Mouse (Mus musculus): Measurements from ENCODE around the gene Dmrtc1b.
"Not testable (repeated sequence)": the region's sequence is repeated elsewhere in the genome, so short reads cannot be mapped to it uniquely, and the experiment has no call there.

Gene Dmrtc1b

DNA sequence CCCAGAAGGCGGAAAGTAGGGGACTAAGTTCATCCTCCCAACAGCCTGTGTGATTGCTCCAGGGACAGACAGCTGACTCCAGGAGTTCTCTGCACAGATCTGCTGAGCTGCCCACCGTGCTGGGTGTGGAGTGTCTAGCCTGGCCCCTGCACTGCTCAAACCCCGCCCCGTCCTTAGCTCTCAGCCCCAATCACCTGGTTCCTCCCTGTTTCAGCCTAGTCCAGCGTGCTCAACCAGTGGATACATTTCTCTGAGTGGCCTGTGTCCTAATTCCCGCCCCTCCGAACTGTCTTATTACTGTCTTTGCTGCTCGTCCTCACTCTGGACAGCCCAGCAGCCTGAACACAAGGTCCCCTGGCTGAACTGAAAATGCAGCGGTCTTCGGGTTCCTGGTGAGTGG, at the start of gene Dmrtc1b, which contains the start of gene Gm9112:
TSS of gene Dmrtc1b (plus strand) at position 331 of the 400 bp plus-strand sequence.
TSS of gene Gm9112 (minus strand) at position 101 of the 400 bp plus-strand sequence.
- DNase-seq, result not testable (repeated sequence)

- DNase-seq, result no peak
These were observed 47.0 kb upstream of the Dmrtc1b start for GRCm38 (mm10) chrX:102660712-102661111.

GRCm38 (mm10) chrX:102666641-102667040, 41.0 kb upstream of the Dmrtc1b start:
- no peak for DNase-seq

GRCm38 (mm10) chrX:102684706-102685105, 23.0 kb upstream of the Dmrtc1b start:
- DNase-seq, result not testable (repeated sequence)

- not testable (repeated sequence) for DNase-seq
These were observed 20.8 kb upstream of the Dmrtc1b start, which contains the start of gene Gm3880 for GRCm38 (mm10) chrX:102686872-102687271. Gene Gm3880, minus strand, starts transcription at chrX:102686972.

DNA sequence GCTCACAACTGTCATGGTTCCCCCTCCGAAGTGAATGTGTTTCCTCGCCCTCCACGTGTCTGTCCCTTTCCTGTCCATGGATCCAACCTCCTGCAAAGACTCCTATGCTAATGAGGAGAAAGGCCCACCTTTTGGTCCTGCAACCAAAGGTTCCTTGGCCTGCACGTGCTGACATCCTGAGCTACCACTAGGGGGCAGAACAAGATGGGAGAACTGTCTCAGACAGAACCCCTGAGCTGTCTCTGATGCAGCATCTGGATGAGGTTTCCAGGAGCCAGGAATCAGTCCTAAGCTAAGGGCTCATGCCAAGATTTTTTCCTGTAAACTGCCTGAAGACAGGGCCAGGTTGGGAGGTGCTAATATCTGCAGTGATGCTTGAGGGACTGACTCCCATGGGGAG, 18.4 kb upstream of the Dmrtc1b start:
- DNase-seq, result not testable (repeated sequence)

DNA sequence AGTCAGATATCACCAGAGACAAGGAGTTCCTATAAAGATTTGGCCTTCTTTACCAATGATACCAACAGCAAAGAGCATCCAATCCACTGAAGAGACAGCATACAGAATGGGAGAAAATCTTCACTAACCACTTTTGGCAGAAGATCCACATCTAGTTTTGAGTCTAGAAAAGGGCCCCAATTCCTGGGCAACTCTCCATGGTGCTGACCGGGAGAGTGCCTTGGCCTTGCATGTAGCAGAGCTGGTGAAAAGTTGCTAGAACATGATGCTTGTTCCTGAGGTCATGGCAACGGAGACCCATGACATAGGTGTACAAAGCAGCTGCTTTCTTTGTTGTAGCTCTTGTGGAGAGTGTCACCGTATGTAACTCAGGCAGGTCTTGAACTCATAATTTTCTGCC, 7.0 kb upstream of the Dmrtc1b start:
- not testable (repeated sequence) for DNase-seq

GRCm38 (mm10) chrX:102724226-102724625, 16.6 kb downstream of the Dmrtc1b start:
- DNase-seq, result not testable (repeated sequence)
